Mouse (Mus musculus): Measurements from ENCODE around the gene Hamp2. TPM values are rescaled to one million over a fixed set of nuclear protein-coding genes. Genes with fewer than 3 reads are reported as not detected.

The Hamp2 gene
- polyA plus RNA-seq, 1 experiment from 2014 or later = not detected

- no peaks in the 10 kb centered on the region for H3K36me3 ChIP-seq (ENCODE audit: control insufficient read depth, insufficient read depth, low read length)
- H3K9me3 ChIP-seq (replicated peaks; ENCODE audit: control insufficient read depth, low read length) = no peaks in the 10 kb centered on the region
- H3K4me1 ChIP-seq (ENCODE audit: control insufficient read depth, insufficient read depth, low read length) = no peaks in the 10 kb centered on the region
- no peaks in the 10 kb centered on the region for H3K27me3 ChIP-seq (replicated peaks; ENCODE audit: control insufficient read depth, insufficient read depth, low read length)
- H3K27ac ChIP-seq (ENCODE audit: low read depth, low read length) = no peak overlapping the region
- DNase-seq (ENCODE audit: low spot score) (peak; percentile 64), ATAC-seq (no peak)
- H3K4me3 ChIP-seq (ENCODE audit: low read depth, low read length) = no peak overlapping the region
- H3K4me2 ChIP-seq (ENCODE audit: low read length) = no peak overlapping the region
- WGBS = 31% methylated on average over 15 of the region's 15 CpGs
- no peak overlapping the region for H3K9ac ChIP-seq (ENCODE audit: low read length)
Observed at GRCm38 (mm10) chr7:30873083-30873482, 51.4 kb downstream of the Hamp2 start.

Other genes with a start within 250 kb of the Hamp2 start
- not detected in 2 replicates for gene 2200002J24Rik, start 225.8 kb downstream of the Hamp2 start, polyA plus RNA-seq (2014; fragmentation: Nextera tagmentation; extraction: Ambion mirVana)
- 0.84 and 1.2 TPM in 2 replicates for gene Atp4a, start 212.5 kb downstream of the Hamp2 start, polyA plus RNA-seq (2014; fragmentation: Nextera tagmentation; extraction: Ambion mirVana)
- gene Tmem147, start 195.1 kb downstream of the Hamp2 start, polyA plus RNA-seq (2014; fragmentation: Nextera tagmentation; extraction: Ambion mirVana) = 228 and 286 TPM in 2 replicates
- gene Gapdhs, start 181.0 kb downstream of the Hamp2 start, polyA plus RNA-seq (2014; fragmentation: Nextera tagmentation; extraction: Ambion mirVana) = 0.57 and 0.59 TPM in 2 replicates
- gene Sbsn, start 173.2 kb downstream of the Hamp2 start, polyA plus RNA-seq (2014; fragmentation: Nextera tagmentation; extraction: Ambion mirVana) = 1.3 and 2.0 TPM in 2 replicates
- gene Dmkn, start 160.9 kb downstream of the Hamp2 start, polyA plus RNA-seq (2014; fragmentation: Nextera tagmentation; extraction: Ambion mirVana) = 0.74 and 0.88 TPM in 2 replicates
- gene Krtdap, start 136.8 kb downstream of the Hamp2 start, polyA plus RNA-seq (2014; fragmentation: Nextera tagmentation; extraction: Ambion mirVana) = 1.1 TPM in 1 of 2 replicates, not detected in the other
- 0.11 and 0.46 TPM in 2 replicates for gene Ffar2, start 100.9 kb downstream of the Hamp2 start, polyA plus RNA-seq (2014; fragmentation: Nextera tagmentation; extraction: Ambion mirVana)
- not detected in 2 replicates for gene Ffar3, start 68.5 kb downstream of the Hamp2 start, polyA plus RNA-seq (2014; fragmentation: Nextera tagmentation; extraction: Ambion mirVana)
- gene Ffar1, start 63.1 kb downstream of the Hamp2 start, polyA plus RNA-seq (2014; fragmentation: Nextera tagmentation; extraction: Ambion mirVana) = not detected in 2 replicates
- not detected in 2 replicates for gene Cd22, start 44.3 kb downstream of the Hamp2 start, polyA plus RNA-seq (2014; fragmentation: Nextera tagmentation; extraction: Ambion mirVana)
- 1.0 and 1.7 TPM in 2 replicates for gene Mag, start 9.8 kb downstream of the Hamp2 start, polyA plus RNA-seq (2014; fragmentation: Nextera tagmentation; extraction: Ambion mirVana)
- gene Hamp, start 19.4 kb upstream of the Hamp2 start, polyA plus RNA-seq (2014; fragmentation: Nextera tagmentation; extraction: Ambion mirVana) = not detected in 2 replicates
- 20.3 and 25.0 TPM in 2 replicates for gene Usf2, start 32.1 kb upstream of the Hamp2 start, polyA plus RNA-seq (2014; fragmentation: Nextera tagmentation; extraction: Ambion mirVana)
- 16.8 and 19.2 TPM in 2 replicates for gene Lsr, start 48.8 kb upstream of the Hamp2 start, polyA plus RNA-seq (2014; fragmentation: Nextera tagmentation; extraction: Ambion mirVana)
- 0.20 and 0.35 TPM in 2 replicates for gene Fam187b, start 49.1 kb upstream of the Hamp2 start, polyA plus RNA-seq (2014; fragmentation: Nextera tagmentation; extraction: Ambion mirVana)
- gene Fxyd5, start 117.8 kb upstream of the Hamp2 start, polyA plus RNA-seq (2014; fragmentation: Nextera tagmentation; extraction: Ambion mirVana) = 17.2 and 18.4 TPM in 2 replicates
- gene Fxyd7, start 126.8 kb upstream of the Hamp2 start, polyA plus RNA-seq (2014; fragmentation: Nextera tagmentation; extraction: Ambion mirVana) = 46.8 and 67.8 TPM in 2 replicates
- gene Fxyd1, start 132.5 kb upstream of the Hamp2 start, polyA plus RNA-seq (2014; fragmentation: Nextera tagmentation; extraction: Ambion mirVana) = 9.4 and 12.3 TPM in 2 replicates
- 0.08 and 0.15 TPM in 2 replicates for gene Lgi4, start 134.7 kb upstream of the Hamp2 start, polyA plus RNA-seq (2014; fragmentation: Nextera tagmentation; extraction: Ambion mirVana)
- not detected in 2 replicates for gene Fxyd3, start 152.0 kb upstream of the Hamp2 start, polyA plus RNA-seq (2014; fragmentation: Nextera tagmentation; extraction: Ambion mirVana)
- gene Hpn, start 190.6 kb upstream of the Hamp2 start, polyA plus RNA-seq (2014; fragmentation: Nextera tagmentation; extraction: Ambion mirVana) = not detected in 2 replicates
- 2.8 and 4.4 TPM in 2 replicates for gene Scn1b, start 202.3 kb upstream of the Hamp2 start, polyA plus RNA-seq (2014; fragmentation: Nextera tagmentation; extraction: Ambion mirVana)
- 150 and 200 TPM in 2 replicates for gene Gramd1a, start 231.2 kb upstream of the Hamp2 start, polyA plus RNA-seq (2014; fragmentation: Nextera tagmentation; extraction: Ambion mirVana)